Mouse (Mus musculus) right cerebral cortex, postnatal 10 days (tissue): ENCODE measurements around the gene Tbl2.

ENCODE experiments used
- DNase-seq, 2 experiments: peaks; one replicate each; pipeline ENCODE4 v3.0.0; 2021; ENCODE audit warnings: low spot score in 2 of 2

The Tbl2 gene

GRCm38 (mm10) chr5:135148715-135149052, 773 bp upstream of the Tbl2 start:
- no peak for DNase-seq

GRCm38 (mm10) chr5:135149820-135150178, 342 bp downstream of the Tbl2 start:
- DNase-seq = no peak

GRCm38 (mm10) chr5:135156496-135156895, 7.0 kb downstream of the Tbl2 start:
- no peak for DNase-seq

GRCm38 (mm10) chr5:135161221-135161620, 11.8 kb downstream of the Tbl2 start:
- DNase-seq = peak; percentile 51 to 64

GRCm38 (mm10) chr5:135161650-135162049, 12.2 kb downstream of the Tbl2 start:
- DNase-seq = no peak

GRCm38 (mm10) chr5:135162361-135162760, 12.9 kb downstream of the Tbl2 start:
- no peak for DNase-seq

GRCm38 (mm10) chr5:135162821-135163220, 13.4 kb downstream of the Tbl2 start:
- DNase-seq = no peak

- DNase-seq = no peak
These were observed 17.5 kb downstream of the Tbl2 start for GRCm38 (mm10) chr5:135166909-135167308.

- DNase-seq = no peak
These were observed 18.0 kb downstream of the Tbl2 start for GRCm38 (mm10) chr5:135167469-135167868.

GRCm38 (mm10) chr5:135168063-135169062, 18.9 kb downstream of the Tbl2 start, which contains the start of gene Bcl7b:
Gene Bcl7b (plus strand): TSS chr5:135168283.
- peak; percentile 98 to 99 for DNase-seq

- no peak for DNase-seq
These were observed 20.0 kb downstream of the Tbl2 start for GRCm38 (mm10) chr5:135169479-135169878.

- no peak for DNase-seq
These were observed 22.3 kb downstream of the Tbl2 start for GRCm38 (mm10) chr5:135171688-135172220.

GRCm38 (mm10) chr5:135172986-135173385, 23.5 kb downstream of the Tbl2 start:
- no peak for DNase-seq

GRCm38 (mm10) chr5:135175086-135175485, 25.6 kb downstream of the Tbl2 start:
- no peak for DNase-seq

GRCm38 (mm10) chr5:135178523-135178922, 29.1 kb downstream of the Tbl2 start:
- DNase-seq = no peak

- DNase-seq = no peak
These were observed 29.5 kb downstream of the Tbl2 start for GRCm38 (mm10) chr5:135178996-135179395.

GRCm38 (mm10) chr5:135179616-135180015, 30.2 kb downstream of the Tbl2 start:
- no peak for DNase-seq

GRCm38 (mm10) chr5:135180796-135181195, 31.3 kb downstream of the Tbl2 start:
- no peak for DNase-seq

- DNase-seq = no peak
These were observed 32.3 kb downstream of the Tbl2 start for GRCm38 (mm10) chr5:135181776-135182175.

GRCm38 (mm10) chr5:135183131-135183861, 33.8 kb downstream of the Tbl2 start:
- DNase-seq = no peak

GRCm38 (mm10) chr5:135185016-135185415, 35.6 kb downstream of the Tbl2 start:
- DNase-seq = peak in 1 of 2 experiments; percentile 22

GRCm38 (mm10) chr5:135185596-135185995, 36.1 kb downstream of the Tbl2 start:
- peak in 1 of 2 experiments; percentile 28 for DNase-seq
